ENCODE assay signal across 8 mouse cellular contexts in the genomic region with DNA sequence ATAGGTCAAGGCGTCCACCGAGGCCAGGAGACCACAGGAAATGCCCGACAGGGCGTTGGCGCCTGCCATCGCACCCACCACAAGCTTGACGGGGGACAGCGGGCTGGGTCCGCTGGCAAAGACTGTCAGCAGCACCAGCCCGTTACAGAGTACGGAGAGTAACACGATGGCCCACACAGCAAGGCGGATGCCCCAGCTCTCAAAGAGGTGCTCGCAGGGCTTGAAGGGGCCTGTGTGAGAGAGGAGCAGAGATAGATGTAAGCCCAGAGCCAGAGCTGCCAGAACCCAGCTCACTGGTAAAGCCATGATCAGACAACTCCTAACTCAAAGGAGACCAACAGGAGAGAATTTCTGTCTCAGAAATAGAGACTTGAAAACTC. TPM values are rescaled to one million over a fixed set of nuclear protein-coding genes. Genes with fewer than 3 reads are reported as not detected.
A peak's percentile ranks its signal among the peaks of the same experiment; 100 is the strongest.
DNase-seq lines count a peak whose midpoint lies in the region; ATAC-seq lines count a peak whose summit lies in the region.

No protein-coding gene starts in this region.

- ATAC-seq in heart, embryonic 15.5 days (replicated peaks; ENCODE audit: insufficient number of reproducible peaks, insufficient read depth, low FRiP score, low read depth): no peak
- ATAC-seq in hindbrain, embryonic 12.5 days (ENCODE audit: low FRiP score): peak; percentile 61
- no peak; the same call in 1 of the 2 replicates for ATAC-seq in midbrain, embryonic 11.5 days (ENCODE audit: low FRiP score)

- no peaks in the 10 kb centered on the region for H3K9me3 ChIP-seq in heart, embryonic 15.5 days (replicated peaks)
- H3K9me3 ChIP-seq in hindbrain, embryonic 12.5 days (replicated peaks): no peaks in the 10 kb centered on the region
- H3K9me3 ChIP-seq in midbrain, embryonic 11.5 days (ENCODE audit: control insufficient read depth, low read length): no peaks in the 10 kb centered on the region

- H3K9ac ChIP-seq in heart, embryonic 15.5 days: peak overlapping the region; percentile 48
- peak overlapping the region; percentile 69 for H3K9ac ChIP-seq in hindbrain, embryonic 12.5 days
- H3K9ac ChIP-seq in midbrain, embryonic 11.5 days (ENCODE audit: low read length): peak overlapping the region; percentile 62

- H3K27me3 ChIP-seq in heart, embryonic 15.5 days: peaks cover 15% of the 10 kb centered on the region
- H3K27me3 ChIP-seq in hindbrain, embryonic 12.5 days: peaks cover 11% of the 10 kb centered on the region
- H3K27me3 ChIP-seq in midbrain, embryonic 11.5 days (ENCODE audit: control insufficient read depth, insufficient read depth, low read length): peaks cover 12% of the 10 kb centered on the region

- peak overlapping the region; percentile 48 for H3K4me3 ChIP-seq in heart, embryonic 15.5 days
- H3K4me3 ChIP-seq in hindbrain, embryonic 12.5 days: peak overlapping the region; percentile 45
- peak overlapping the region; percentile 33 for H3K4me3 ChIP-seq in midbrain, embryonic 11.5 days (ENCODE audit: low read depth, low read length)

- no peaks in the 10 kb centered on the region for H3K36me3 ChIP-seq in heart, embryonic 15.5 days
- H3K36me3 ChIP-seq in hindbrain, embryonic 12.5 days: no peaks in the 10 kb centered on the region
- no peaks in the 10 kb centered on the region for H3K36me3 ChIP-seq in midbrain, embryonic 11.5 days (ENCODE audit: control insufficient read depth, insufficient read depth, low read length)

- peaks cover 16% of the 10 kb centered on the region for H3K4me1 ChIP-seq in heart, embryonic 15.5 days (replicated peaks)
- H3K4me1 ChIP-seq in hindbrain, embryonic 12.5 days: peaks cover 14% of the 10 kb centered on the region; the same call in 1 of the 2 replicates
- H3K4me1 ChIP-seq in midbrain, embryonic 11.5 days (ENCODE audit: control insufficient read depth, insufficient read depth, low read length): peaks cover 3% of the 10 kb centered on the region; the same call in 1 of the 2 replicates

- WGBS in heart, embryonic 15.5 days: 6% methylated on average over 14 of the region's 14 CpGs
- 9% methylated on average over 14 of the region's 14 CpGs for WGBS in hindbrain, embryonic 12.5 days
- WGBS in midbrain, embryonic 11.5 days: 14% methylated on average over 14 of the region's 14 CpGs

- intact Hi-C loops in heart, postnatal 25 days (cut with DNase I): loop anchor here (10.0 kb wide), 1 partner anchor 377 kb away; no protein-coding TSS in a partner anchor

- peak overlapping the region; percentile 83 for H3K4me2 ChIP-seq in heart, embryonic 15.5 days
- peak overlapping the region; percentile 92 for H3K4me2 ChIP-seq in hindbrain, embryonic 12.5 days (replicated peaks)
- H3K4me2 ChIP-seq in midbrain, embryonic 11.5 days: peak overlapping the region; percentile 66

- DNase-seq in heart, postnatal 25 days (ENCODE audit: low spot score): no peak
- DNase-seq in ZHBTc4 (ENCODE audit: low read depth, low spot score): peak; percentile 35
- DNase-seq in midbrain, embryonic 11.5 days (ENCODE audit: low spot score, missing footprints): no peak
- no peak for DNase-seq in right cerebral cortex, postnatal 4 days
- no peak for DNase-seq in adrenal gland, postnatal 14 days
- no peak for DNase-seq in ovary, postnatal 14 days (ENCODE audit: low spot score)

- no peak overlapping the region for H3K27ac ChIP-seq in heart, embryonic 15.5 days
- H3K27ac ChIP-seq in hindbrain, embryonic 12.5 days: no peak overlapping the region
- no peak overlapping the region for H3K27ac ChIP-seq in midbrain, embryonic 11.5 days (ENCODE audit: low read depth, low read length)

RNA-seq across cellular contexts. Expression of a gene that starts 25.6 kb away (rescaled TPM):
- polyA plus RNA-seq in heart, embryonic 15.5 days (2015; fragmentation: Nextera tagmentation; extraction: Ambion mirVana): 42.8 and 48.2 TPM in 2 replicates
- total RNA-seq in heart, postnatal 25 days (2021): 1 to 10 TPM; 4.4 to 7.6 TPM
- 26.6 and 30.8 TPM in 2 replicates for polyA plus RNA-seq in hindbrain, embryonic 12.5 days (2016; fragmentation: Nextera tagmentation; extraction: Ambion mirVana)
- 48.2 and 54.0 TPM in 2 replicates for polyA plus RNA-seq in midbrain, embryonic 11.5 days (2014; fragmentation: Nextera tagmentation; extraction: Ambion mirVana)
- 5.3 and 5.9 TPM in 2 replicates for total RNA-seq in adrenal gland, postnatal 14 days (2021)

RNA-seq across cellular contexts. Expression of a gene that starts 32.2 kb away (rescaled TPM):
- polyA plus RNA-seq in heart, embryonic 15.5 days (2015; fragmentation: Nextera tagmentation; extraction: Ambion mirVana): 25.4 and 26.0 TPM in 2 replicates
- 100 to 1,000 TPM; 147 to 165 TPM for total RNA-seq in heart, postnatal 25 days (2021)
- polyA plus RNA-seq in hindbrain, embryonic 12.5 days (2016; fragmentation: Nextera tagmentation; extraction: Ambion mirVana): 12.7 and 13.2 TPM in 2 replicates
- 7.5 and 9.2 TPM in 2 replicates for polyA plus RNA-seq in midbrain, embryonic 11.5 days (2014; fragmentation: Nextera tagmentation; extraction: Ambion mirVana)
- 10.0 and 16.1 TPM in 2 replicates for total RNA-seq in adrenal gland, postnatal 14 days (2021)
